Mouse (Mus musculus): Measurements from ENCODE around the gene Olfr54.
"Not testable (repeated sequence)": the region's sequence is repeated elsewhere in the genome, so short reads cannot be mapped to it uniquely, and the experiment has no call there.

Olfr54 gene

DNA sequence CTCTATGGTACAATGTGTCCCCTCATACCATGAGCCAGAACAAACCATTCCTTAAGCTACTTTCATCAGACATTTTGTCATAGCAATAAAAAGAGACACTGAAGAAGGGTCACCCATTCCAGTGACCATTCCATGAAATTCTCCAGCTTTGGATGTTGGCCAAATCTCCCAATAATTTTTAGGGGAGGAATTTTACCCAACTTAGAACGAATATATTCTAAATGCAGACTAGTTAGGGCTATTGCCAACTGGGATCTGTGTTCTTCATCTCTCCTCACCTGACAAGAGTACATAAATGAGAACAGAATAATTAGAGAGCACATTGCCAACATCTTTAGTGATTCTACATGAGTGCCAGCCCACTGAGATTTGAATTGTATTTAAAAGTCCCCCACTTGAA, at the start of gene Olfr54:
Olfr54 (plus strand) TSS at position 301 of the 400 bp plus-strand sequence.
- DNase-seq = no peak

DNA sequence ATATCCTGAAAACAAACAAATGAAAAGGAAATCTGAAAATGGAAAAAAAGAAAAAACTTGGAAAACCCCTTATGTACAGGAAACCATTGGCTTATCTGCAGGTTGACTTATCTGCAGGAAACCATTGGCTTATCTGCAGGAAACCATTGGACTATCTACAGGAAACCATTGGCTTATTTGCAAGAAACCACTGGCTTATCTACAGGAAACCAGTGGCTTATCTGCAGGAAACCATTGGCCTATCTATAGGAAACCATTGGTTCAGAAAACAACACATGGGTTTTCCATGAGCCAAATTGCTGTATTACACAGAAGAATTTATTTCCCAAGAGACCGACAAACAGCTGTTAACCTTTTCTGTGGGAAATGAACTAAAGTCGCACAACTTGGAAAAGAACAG, 49.1 kb upstream of the Olfr54 start:
- DNase-seq = no peak

DNA sequence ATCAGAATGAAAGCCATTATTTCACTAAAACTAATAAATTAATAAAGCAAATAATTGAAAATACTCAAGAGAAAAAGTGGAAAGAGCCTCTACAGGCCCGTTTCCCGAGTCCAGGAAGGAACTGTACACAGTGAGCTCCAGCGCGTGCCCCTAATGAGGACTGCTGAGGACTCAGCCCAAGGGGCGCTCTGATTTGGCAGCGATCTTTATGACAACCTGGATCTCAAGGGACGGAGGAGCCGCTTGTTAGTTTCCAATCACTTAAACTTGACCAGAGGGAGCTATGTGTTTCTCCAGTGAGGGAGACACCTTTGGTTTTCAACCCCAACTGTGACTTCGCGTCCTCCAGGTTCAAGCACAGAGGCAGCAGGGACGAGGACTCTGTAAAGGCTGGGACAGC, 47.8 kb upstream of the Olfr54 start, which contains the start of gene Olfr1378:
Olfr1378 (plus strand) TSS at position 301 of the 400 bp plus-strand sequence.
- DNase-seq = no peak

DNA sequence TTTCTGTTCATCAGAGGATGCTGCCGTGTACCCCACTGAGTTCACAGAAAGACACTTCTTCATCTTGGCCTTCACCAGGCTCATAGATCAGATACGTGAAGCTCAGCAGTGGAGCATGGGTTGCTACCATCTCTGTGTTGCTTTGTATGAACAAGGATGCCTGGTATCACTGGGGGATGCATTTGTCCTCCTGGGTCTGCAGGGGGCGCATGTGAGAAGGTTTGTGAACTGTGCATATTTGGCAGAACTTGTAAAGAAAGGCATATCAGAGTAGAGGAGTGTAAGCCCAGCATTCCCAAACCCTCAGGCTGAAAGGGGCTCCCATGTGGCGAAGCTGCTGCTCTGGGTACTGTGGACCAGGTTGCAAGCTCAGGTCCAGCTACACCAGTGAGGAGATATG, 36.8 kb upstream of the Olfr54 start:
- DNase-seq = peak; percentile 8

DNA sequence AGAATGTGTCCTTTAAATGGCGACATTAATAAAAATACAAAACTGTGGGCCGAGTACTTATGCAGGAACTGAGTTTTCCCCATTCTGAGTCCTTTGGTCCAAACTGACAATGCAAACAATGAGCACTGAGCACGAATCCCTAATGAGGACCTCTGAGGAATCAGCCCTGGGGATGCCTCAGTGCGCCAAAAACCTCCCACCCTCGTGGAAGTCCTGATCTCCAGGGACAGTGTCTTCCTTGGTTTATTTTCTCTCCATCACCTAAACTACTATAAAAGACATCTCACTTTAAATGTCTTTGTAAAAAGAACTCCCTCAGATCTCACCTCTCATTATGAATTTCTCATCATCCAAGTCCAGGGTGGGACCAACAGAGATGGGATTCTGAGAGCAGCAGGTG, 32.4 kb upstream of the Olfr54 start, which contains the start of gene Olfr1377:
Olfr1377 (plus strand) TSS at position 301 of the 400 bp plus-strand sequence.
- DNase-seq = no peak

DNA sequence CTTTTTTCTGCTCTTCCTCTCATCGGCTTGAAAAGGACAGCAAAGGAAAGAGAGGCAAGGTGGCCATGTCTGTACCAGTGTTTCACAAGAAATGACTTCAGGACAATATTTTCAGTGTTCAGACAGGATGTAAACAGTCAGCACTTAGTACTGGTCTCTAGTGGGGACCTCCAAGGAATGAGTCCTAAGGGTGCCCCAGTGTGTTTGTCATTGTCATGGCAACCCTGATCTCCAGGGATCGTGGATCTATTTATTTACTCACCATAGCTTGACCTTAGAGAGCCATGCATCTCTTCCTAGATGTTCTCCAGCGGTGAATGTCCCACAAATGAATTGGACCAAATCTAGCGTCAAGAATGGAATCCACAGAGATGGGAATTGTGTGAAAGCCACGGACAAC, 10.7 kb upstream of the Olfr54 start, which contains the start of gene Olfr51:
Olfr51 (plus strand) TSS at position 301 of the 400 bp plus-strand sequence.
- no peak for DNase-seq

DNA sequence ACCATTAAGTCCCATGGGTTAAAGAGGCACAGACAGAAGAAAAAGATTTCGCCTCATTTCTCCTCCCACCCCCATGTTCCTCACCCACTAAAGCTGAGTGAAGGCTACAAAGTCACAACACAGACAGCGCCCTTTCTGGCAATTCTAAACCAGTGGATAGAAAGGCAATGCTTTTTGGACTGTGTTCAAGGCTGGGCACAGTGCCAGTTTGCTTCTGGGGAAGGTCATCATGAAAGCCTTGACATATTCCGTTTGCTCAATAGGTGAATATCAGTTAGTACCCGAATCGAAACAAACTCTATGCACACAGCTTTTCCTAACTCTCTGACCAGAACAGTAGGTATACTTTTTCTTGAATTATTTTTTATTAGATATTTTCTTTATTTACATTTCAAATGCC, 2.2 kb upstream of the Olfr54 start:
- DNase-seq = peak in 1 of 2 experiments; percentile 24

DNA sequence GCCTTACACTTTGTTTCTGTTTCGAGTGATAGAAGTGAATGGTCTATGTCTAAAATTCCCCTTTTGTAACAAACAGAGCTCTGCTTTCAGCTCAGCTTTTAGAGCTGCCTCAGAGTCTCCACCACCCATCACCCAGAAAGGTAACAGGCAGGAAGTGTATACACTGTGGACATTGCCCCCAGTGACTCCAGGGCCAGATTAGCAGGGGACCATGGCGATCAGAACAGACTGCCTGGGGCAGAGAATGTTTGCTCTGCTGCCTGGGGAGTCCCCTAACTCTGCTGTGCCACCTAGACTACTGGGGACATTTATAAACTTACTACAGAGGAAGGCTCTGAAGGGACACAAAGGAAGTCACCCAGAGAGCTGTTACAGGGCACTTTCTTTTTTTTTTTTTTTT, 2.3 kb downstream of the Olfr54 start:
- no peak for DNase-seq

DNA sequence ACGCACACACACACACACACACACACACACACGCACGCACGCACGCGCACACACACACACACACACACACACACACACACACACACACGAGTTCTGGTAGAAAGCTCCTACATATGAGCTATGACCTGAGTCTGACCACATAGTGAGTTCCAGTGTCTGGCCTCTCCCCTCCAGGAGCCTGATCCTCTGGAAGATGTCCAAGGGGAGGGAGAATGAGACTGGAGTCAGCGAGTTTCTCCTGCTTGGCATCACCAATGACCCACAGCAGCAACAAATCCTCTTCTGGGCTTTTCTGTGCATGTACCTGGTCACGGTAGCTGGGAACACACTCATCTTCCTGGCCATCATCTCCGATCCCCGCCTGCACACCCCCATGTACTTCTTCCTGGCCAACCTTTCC, 12.8 kb downstream of the Olfr54 start:
- not testable (repeated sequence) for DNase-seq

GRCm38 (mm10) chr11:51029381-51029780, 15.3 kb downstream of the Olfr54 start:
- not testable (repeated sequence) for DNase-seq

- no peak for DNase-seq
Measured at GRCm38 (mm10) chr11:51030225-51030624, 16.2 kb downstream of the Olfr54 start.

GRCm38 (mm10) chr11:51032851-51033250, 18.8 kb downstream of the Olfr54 start:
- peak in 1 of 2 experiments; percentile 20 for DNase-seq

DNA sequence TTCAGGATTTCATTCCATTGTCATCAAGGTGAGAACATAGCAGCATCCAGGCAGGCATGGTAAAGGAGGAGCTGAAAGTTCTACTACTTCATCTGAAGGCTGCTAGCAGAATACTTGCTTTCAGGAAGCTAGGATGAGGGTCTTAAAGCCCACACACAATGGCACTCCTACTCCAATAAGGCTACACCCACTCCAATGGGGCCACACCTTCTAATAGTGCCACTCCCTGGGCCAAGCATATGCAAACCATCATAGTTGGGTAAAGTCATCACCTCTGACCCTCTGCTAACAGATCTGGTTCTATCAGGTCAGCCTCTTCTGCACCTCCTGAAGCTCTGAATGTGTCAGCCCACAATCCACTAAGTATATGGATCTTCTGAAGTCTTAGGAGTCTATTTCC, 20.1 kb downstream of the Olfr54 start:
- DNase-seq = not testable (repeated sequence)

DNA sequence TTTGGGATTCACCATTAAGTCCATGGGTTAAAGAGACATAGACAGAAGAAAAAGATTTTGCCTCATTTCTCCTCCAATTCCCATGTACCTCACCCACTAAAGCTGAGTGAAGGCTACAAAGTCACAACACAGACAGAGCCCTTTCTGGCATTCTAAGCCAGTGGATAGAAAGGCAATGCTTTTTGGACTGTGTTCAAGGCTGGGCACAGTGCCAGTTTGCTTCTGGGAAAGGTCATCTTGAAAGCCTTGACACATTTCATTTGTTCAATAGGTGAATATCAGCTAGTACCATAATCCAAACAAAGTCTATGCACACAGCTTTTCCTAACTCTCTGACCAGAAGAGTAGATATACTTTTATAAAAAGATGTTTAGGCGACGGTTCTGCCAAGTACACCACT, 21.9 kb downstream of the Olfr54 start:
- DNase-seq = peak in 1 of 2 experiments; percentile 21

- not testable (repeated sequence) for DNase-seq
Measured at GRCm38 (mm10) chr11:51044776-51045175, 30.7 kb downstream of the Olfr54 start.

GRCm38 (mm10) chr11:51047809-51048208, 33.8 kb downstream of the Olfr54 start, which contains the start of gene Olfr1375:
TSS of gene Olfr1375 (plus strand) at chr11:51048109.
- not testable (repeated sequence) for DNase-seq

DNA sequence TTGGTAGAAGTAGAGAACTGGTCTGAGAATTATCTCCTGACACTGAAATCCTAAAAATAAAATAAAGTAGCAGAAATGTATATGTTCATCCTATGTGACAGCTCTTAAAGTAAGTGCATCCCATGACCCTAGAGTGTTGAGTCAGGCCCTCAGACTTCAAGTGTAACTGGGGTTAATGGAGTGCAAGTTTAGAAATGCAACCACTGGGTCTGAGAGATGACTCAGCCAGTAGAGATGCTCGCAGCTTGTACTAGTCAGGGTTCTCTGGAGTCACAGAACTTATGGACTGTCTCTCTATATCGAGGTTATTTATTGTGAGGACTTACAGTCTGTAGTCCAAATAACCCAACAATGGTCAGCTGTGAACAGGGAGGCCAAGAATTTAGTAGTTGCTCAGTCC, 37.6 kb downstream of the Olfr54 start:
- no peak for DNase-seq

DNA sequence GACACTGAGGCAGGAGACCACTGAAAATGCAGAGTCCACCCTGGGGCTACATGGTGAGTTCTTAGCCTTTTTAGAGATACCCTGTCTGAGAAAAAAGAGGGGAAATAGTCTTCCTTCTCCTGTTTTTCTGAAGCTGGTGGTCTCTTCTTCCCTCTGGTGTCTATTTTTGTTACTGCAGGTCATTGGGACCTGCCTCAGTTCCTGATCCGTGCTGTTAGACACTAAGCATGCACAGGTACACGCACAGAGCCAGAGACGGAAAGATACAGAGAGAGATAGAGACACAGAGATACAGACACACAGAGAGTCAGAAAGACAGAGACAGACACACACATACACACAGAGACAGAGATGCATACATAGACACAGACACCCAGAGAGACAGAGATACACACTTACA, 39.2 kb downstream of the Olfr54 start:
- DNase-seq = no peak

GRCm38 (mm10) chr11:51059151-51059571, 45.1 kb downstream of the Olfr54 start, which contains the start of gene Zfp354a:
TSS of gene Zfp354a (plus strand) at chr11:51059257.
- DNase-seq = peak; percentile 83 to 90

DNA sequence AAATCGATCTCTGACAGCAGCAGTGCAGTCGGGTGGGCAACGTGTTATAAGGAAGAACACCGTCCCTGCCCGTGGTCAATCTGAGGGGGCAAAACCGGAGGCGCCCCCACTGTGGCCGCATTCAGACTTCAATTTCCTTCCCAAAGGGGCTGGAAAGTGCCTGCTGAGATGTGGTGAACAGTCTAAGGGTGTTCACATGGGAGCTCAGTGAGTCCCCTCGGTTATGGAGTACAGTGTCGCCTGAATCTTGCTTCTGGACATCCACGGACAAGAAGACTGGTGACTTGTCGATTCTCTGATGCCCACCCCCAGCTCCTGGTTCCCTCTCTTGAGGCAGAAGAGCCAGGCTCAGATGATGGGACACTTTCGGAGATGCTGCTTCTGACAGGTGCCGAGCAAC, 45.6 kb downstream of the Olfr54 start:
- peak; percentile 16 to 22 for DNase-seq

DNA sequence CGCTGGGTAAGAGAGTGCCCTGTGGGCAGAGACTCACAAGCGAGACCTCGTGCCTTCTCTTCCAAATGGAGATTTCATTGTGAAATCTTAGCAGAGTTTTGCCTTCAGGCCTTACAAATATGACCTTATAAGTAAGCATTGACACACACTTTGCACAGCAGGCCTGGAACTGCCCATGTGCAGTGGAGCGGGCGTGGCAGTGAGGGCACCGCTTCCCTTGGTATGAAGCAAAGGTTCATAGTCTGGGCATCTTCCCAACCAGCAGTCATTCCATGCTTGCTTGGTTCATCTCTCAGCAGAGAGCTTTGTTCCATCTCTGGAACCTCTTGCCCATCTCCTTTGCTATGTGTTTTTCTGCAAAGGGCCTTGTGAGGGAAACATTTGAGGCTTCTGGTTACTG, 46.9 kb downstream of the Olfr54 start:
- DNase-seq = no peak

- no peak for DNase-seq
Measured at GRCm38 (mm10) chr11:51063276-51063675, 49.2 kb downstream of the Olfr54 start.

GRCm38 (mm10) chr11:51063841-51064240, 49.8 kb downstream of the Olfr54 start:
- no peak for DNase-seq
